Mouse (Mus musculus): ENCODE measurements around the gene Dennd4a. TPM values are rescaled to one million over a fixed set of nuclear protein-coding genes. Genes with fewer than 3 reads are reported as not detected.

Gene Dennd4a
- polyA plus RNA-seq, 1 experiment from 2014 or later = 11.4 TPM

DNA sequence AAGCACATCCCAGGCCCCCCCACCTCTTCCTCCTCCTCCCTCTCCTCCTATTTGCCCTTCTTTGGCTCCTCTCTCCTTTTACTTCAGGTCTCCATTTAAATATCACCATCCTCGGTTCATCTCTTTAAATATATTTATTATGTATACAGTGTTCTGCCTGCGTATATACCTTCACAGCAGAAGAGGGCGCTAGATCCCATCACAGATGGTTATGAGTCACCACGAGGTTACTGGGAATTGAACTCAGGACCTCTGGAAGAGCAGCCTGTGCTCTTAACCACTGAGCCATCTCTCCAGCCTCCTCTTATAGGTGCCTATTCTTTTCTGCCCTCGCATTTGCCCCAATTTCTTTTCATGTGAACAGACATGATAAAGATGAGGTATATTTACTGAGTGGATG, 126.4 kb downstream of the Dennd4a start:
- Histone ChIP-seq H3K36me3 (replicated peaks) (no peaks in the 10 kb centered on the region), H3K4me3 (replicated peaks) (no peak overlapping the region), H3K4me2 (no peak overlapping the region), H3K27ac (no peak overlapping the region), H3K9ac (no peak overlapping the region), H3K4me1 (peaks cover 8% of the 10 kb centered on the region; the same call in 1 of the 2 replicates), H3K9me3 (no peaks in the 10 kb centered on the region), H3K27me3 (peaks cover 4% of the 10 kb centered on the region; the same call in 1 of the 2 replicates)
- WGBS = 58% methylated on average over 5 of the region's 5 CpGs
- no peak for ATAC-seq (ENCODE audit: low FRiP score)

DNA sequence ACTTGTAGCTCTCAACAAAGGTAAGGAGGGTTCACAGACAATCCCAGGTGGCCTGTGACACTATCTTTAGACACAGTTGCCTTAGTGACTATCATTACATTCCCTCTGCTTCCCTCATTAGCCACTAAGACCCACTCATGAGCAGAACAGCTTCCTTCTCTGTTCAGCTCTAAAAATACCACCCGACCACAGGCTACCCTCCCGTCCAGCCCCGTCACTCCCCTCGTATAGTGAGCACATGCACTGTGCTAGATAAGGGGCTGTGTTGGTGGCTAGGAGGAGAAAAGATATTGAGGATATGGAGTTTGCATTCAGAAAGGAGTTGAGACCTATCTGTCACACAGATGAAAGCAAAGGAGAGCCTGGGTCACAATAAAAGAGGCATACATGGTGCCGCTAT, 127.4 kb downstream of the Dennd4a start:
- Histone ChIP-seq H3K27ac (no peak overlapping the region), H3K36me3 (replicated peaks) (no peaks in the 10 kb centered on the region), H3K4me2 (no peak overlapping the region), H3K4me3 (replicated peaks) (no peak overlapping the region), H3K4me1 (peaks cover 7% of the 10 kb centered on the region; the same call in 1 of the 2 replicates), H3K9me3 (no peaks in the 10 kb centered on the region), H3K9ac (no peak overlapping the region), H3K27me3 (peaks cover 4% of the 10 kb centered on the region; the same call in 1 of the 2 replicates)
- no peak for ATAC-seq (ENCODE audit: low FRiP score)
- WGBS = 82% methylated on average over 5 of the region's 5 CpGs

DNA sequence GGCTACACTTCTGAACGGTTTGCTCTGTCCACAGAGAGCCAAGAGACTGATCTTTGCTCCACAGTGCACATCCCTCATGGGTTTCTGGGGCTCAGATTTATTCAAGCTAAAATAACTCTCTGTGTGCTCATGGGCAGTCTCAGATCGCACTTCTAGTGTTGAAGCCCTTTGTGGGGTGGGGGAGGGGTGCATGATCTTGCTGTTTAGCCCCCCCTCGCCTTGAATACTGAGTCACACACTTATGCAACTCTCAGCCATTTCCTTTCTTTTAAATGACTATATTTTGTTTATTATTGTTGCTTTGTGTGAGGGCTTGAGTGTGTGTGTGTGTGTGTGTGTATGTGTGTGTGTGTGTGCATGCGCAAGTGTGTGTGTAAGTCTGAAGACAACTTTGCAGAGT, 128.1 kb downstream of the Dennd4a start:
- H3K9ac ChIP-seq = no peak overlapping the region
- H3K4me1 ChIP-seq = 0 out of 2 replicates have a peak, but pooled peaks cover 4% of the 10 kb centered on the region
- WGBS = 61% methylated on average over 4 of the region's 4 CpGs
- H3K4me3 ChIP-seq (replicated peaks) = no peak overlapping the region
- H3K27ac ChIP-seq = no peak overlapping the region
- no peaks in the 10 kb centered on the region for H3K36me3 ChIP-seq (replicated peaks)
- no peaks in the 10 kb centered on the region for H3K9me3 ChIP-seq
- ATAC-seq (ENCODE audit: low FRiP score) = no peak
- peaks cover 7% of the 10 kb centered on the region; the same call in 1 of the 2 replicates for H3K27me3 ChIP-seq
- no peak overlapping the region for H3K4me2 ChIP-seq

DNA sequence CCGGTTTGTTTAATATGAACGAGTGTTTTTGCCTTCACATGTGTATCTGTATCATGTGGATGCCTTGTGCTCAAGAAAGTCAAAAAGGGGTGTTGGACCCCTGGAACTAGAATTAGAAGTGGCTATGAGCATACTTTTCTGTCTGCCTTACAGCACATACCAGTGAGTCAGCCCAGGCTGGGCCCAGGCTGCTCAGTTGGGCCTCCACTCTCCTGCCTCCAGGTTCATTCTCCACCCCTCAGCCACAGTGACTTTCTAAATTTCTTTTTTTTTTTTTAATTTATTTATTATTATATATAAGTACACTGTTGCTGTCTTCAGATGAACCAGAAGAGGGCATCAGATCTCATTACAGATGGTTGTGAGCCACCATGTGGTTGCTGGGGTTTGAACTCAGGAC, 128.7 kb downstream of the Dennd4a start:
- H3K36me3 ChIP-seq (replicated peaks) = no peaks in the 10 kb centered on the region
- H3K27ac ChIP-seq = no peak overlapping the region
- no peaks in the 10 kb centered on the region for H3K4me1 ChIP-seq
- no peak overlapping the region for H3K9ac ChIP-seq
- 80% methylated on average over 2 of the region's 2 CpGs for WGBS
- no peaks in the 10 kb centered on the region for H3K9me3 ChIP-seq
- H3K27me3 ChIP-seq = peaks cover 11% of the 10 kb centered on the region; the same call in 1 of the 2 replicates
- ATAC-seq (ENCODE audit: low FRiP score) = no peak
- H3K4me3 ChIP-seq (replicated peaks) = no peak overlapping the region
- H3K4me2 ChIP-seq = no peak overlapping the region

DNA sequence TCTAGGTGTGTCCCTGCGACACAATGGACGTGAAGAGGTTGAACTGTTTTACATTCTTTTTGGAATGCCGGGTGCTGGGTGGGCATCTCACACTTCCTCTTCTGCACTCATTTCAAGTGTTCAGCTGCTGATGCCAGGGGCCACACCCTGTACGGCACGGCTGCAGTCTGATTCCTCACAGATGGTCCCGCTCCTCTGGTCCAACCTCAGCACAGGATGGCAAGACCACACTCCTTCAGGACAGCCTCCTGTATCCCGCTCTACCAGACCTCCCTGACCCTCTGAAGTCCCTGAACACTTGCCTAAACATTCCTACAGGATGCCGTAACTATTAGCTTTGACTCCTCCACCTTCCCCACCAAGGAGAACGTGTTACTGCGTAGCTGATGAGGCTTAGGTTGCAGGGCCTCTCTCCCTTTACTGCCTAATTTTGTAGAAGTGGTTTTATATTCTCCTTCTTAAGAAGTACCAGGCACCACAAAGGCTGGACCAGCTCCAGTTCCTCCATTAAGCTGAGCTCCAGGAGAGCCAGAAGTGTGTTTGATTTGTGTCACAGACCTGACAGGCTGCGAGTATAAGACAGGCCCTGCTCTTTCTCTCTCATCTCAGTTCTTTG, 129.7 kb downstream of the Dennd4a start:
- Histone ChIP-seq H3K9me3 (no peaks in the 10 kb centered on the region), H3K36me3 (replicated peaks) (no peaks in the 10 kb centered on the region), H3K4me3 (replicated peaks) (no peak overlapping the region), H3K4me1 (no peaks in the 10 kb centered on the region), H3K9ac (no peak overlapping the region), H3K27ac (no peak overlapping the region), H3K27me3 (peaks cover 16% of the 10 kb centered on the region; the same call in 1 of the 2 replicates), H3K4me2 (no peak overlapping the region)
- no peak for ATAC-seq (ENCODE audit: low FRiP score)
- WGBS = 85% methylated on average over 11 of the region's 11 CpGs

DNA sequence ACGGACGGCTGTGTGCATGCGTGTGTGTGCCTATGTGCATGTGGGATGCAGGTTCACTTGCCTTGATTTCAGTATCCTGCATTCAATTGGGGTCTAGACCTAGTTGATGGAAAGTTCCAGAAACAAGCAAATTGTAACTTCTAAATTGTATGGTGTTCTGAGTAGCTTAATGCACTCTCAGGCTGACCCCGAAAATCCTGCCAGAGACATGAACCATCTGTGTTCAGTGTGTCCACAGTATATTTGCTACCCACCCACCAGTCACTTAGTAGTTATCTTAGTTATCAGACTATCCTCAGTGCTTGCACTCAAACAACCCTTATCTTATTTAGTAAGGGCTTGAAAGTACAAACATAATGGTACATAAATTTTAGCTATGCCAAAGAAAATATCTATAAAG, 130.5 kb downstream of the Dennd4a start:
- peaks cover 16% of the 10 kb centered on the region; the same call in 1 of the 2 replicates for H3K27me3 ChIP-seq
- 88% methylated on average over 4 of the region's 4 CpGs for WGBS
- H3K27ac ChIP-seq = no peak overlapping the region
- no peak for ATAC-seq (ENCODE audit: low FRiP score)
- H3K9ac ChIP-seq = no peak overlapping the region
- no peak overlapping the region for H3K4me3 ChIP-seq (replicated peaks)
- H3K4me2 ChIP-seq = no peak overlapping the region
- H3K9me3 ChIP-seq = no peaks in the 10 kb centered on the region
- H3K4me1 ChIP-seq = no peaks in the 10 kb centered on the region
- no peaks in the 10 kb centered on the region for H3K36me3 ChIP-seq (replicated peaks)

DNA sequence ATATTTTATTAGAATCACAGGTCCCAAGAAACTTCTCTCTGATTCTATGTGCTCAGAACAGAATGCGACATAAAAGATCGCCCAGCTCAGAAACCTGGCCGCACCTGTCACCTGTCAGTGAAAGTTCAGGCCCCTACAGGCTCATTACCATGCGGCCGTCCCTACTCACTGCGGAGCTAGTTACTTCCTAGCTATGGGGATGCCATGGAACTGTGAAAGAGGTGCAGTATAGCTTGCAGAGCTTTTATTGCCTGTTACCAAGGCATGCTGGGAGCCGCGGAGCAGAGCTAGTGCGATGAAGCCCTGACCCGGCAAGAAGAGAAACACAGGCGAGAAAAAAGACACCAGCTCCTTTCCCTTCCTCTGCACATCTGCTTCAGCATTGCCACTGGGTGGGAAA, 132.9 kb downstream of the Dennd4a start:
- ATAC-seq (ENCODE audit: low FRiP score) = no peak
- peak overlapping the region; percentile 27 for H3K4me2 ChIP-seq
- WGBS = 25% methylated on average over 11 of the region's 11 CpGs

DNA sequence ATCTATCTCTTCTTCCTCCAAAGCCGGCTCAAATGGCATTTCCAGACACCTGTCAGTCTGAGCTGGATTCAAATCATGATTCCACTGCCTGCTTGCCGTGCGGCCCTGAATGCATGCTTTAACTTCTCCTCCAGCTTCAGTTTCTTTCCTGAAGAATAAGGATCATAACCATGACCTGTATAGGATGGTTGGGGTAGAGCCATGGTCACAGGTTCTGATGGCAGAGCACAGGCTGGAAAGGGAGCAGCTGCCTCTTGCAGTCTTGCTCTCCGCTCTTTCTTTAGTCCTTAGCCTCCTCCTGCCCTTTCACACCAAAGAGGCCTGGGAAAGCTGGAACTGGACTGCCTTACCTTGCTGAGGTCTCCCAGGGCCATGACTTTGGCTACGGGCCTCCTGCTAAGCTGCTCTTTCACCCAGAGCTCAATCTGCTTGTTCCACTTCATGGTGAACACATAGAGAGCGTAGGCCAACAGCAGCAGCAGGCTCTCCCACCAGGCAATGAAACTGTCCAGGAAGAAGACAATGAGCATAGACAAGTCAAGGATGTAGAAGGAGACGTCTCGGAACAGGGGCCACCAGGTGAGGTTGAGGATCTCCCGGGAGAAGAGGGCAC, 136.4 kb downstream of the Dennd4a start:
- 87% methylated on average over 9 of the region's 9 CpGs for WGBS
- no peak for ATAC-seq (ENCODE audit: low FRiP score)
- peaks cover 36% of the 10 kb centered on the region for H3K27me3 ChIP-seq
- H3K4me1 ChIP-seq = no peaks in the 10 kb centered on the region; the same call in none of the 2 replicates
- H3K4me3 ChIP-seq (replicated peaks) = no peak overlapping the region
- H3K9ac ChIP-seq = no peak overlapping the region
- no peak overlapping the region for H3K27ac ChIP-seq
- no peaks in the 10 kb centered on the region for H3K9me3 ChIP-seq
- H3K4me2 ChIP-seq = no peak overlapping the region
- no peaks in the 10 kb centered on the region for H3K36me3 ChIP-seq (replicated peaks)

More for the DNA sequence above, 132.9 kb downstream of the Dennd4a start:
- Histone ChIP-seq H3K9ac (no peak overlapping the region), H3K4me3 (replicated peaks) (no peak overlapping the region), H3K27ac (no peak overlapping the region), H3K9me3 (no peaks in the 10 kb centered on the region), H3K4me1 (no peaks in the 10 kb centered on the region), H3K27me3 (peaks cover 13% of the 10 kb centered on the region; the same call in 1 of the 2 replicates), H3K36me3 (replicated peaks) (no peaks in the 10 kb centered on the region)

DNA sequence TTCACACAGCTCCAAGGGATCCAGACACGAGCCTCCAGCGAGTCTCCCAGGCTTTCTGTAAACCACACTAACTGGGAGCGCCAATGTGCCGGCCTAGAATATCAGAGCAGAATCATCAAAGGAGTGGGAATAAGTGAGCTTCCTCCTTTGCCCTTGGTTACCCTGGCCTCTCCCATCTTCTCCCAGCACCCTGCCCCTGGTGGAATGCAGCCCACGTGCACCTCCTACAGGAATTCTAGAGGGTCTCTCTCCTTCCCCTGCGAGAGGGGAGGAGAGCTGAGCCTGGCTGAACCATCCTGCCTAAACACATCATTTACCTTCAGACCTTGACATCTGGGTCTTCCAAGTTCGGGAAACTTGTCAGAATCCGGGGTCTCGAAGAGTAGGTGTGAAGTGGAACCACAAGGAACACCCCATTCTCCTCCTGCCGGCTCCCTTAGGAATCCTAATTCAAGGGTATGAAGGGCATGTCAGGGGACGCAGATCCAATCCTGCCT, 140.1 kb downstream of the Dennd4a start, which contains the start of gene Slc24a1:
Slc24a1 (minus strand) TSS at position 447 of the 497 bp plus-strand sequence.
- Histone ChIP-seq H3K4me3 (replicated peaks) (no peak within 1 kb of the TSS), H3K4me1 (peaks cover 1% of the 10 kb centered on the region), H3K27ac (no peak within 1 kb of the TSS), H3K36me3 (replicated peaks) (no peaks in the 10 kb centered on the region), H3K4me2 (no peak within 1 kb of the TSS), H3K9ac (no peak within 1 kb of the TSS), H3K9me3 (0 out of 2 replicates have a peak, but pooled peaks cover 5% of the 10 kb centered on the region), H3K27me3 (peaks cover 37% of the 10 kb centered on the region)
- WGBS = 34% methylated on average over 11 of the region's 11 CpGs
- no peak for ATAC-seq (ENCODE audit: low FRiP score)

DNA sequence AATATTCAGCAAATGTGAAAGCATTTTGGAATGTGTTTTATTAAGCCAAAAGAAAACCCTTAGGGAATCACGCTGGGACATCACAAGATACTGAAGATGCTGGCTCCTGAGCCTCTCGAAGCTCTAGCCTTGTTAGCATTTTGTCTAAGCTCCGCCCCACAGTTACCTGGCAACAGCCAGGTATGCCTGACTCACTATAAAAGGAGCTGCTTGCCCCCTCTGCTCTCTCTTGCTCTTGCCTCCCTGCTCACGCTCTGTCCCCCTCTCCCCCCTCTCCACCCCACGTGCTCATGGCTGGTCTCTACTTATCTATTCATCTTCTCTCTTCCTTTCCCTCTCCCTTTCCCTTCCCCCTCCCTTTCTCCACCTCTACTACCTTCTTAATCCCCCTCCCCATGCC, 140.9 kb downstream of the Dennd4a start:
- 13% methylated on average over 5 of the region's 5 CpGs for WGBS
- Histone ChIP-seq H3K27ac (no peak overlapping the region), H3K4me2 (no peak overlapping the region), H3K4me3 (replicated peaks) (no peak overlapping the region), H3K9me3 (0 out of 2 replicates have a peak, but pooled peaks cover 5% of the 10 kb centered on the region), H3K4me1 (peaks cover 3% of the 10 kb centered on the region), H3K27me3 (peaks cover 37% of the 10 kb centered on the region), H3K36me3 (replicated peaks) (no peaks in the 10 kb centered on the region), H3K9ac (no peak overlapping the region)
- ATAC-seq (ENCODE audit: low FRiP score) = no peak

DNA sequence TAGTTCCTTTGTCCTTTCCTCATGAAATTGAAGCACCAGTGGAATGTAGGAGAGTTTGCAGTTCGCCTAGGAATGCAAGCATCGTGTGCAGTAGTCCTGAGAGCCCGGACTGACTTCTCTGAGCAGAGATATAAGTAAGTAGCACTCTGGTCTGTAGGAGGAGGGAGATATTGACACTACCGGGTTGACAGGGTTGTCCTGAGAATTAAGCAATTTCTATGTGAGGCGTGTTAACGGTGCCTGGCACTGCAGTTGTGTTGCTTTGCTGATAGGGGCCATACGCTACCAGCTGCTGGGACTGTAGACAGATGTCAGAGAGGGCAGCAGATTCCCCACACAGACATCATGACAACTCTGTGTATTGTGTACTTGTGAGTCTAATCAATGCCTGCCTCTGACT, 142.1 kb downstream of the Dennd4a start:
- Histone ChIP-seq H3K9me3 (0 out of 2 replicates have a peak, but pooled peaks cover 5% of the 10 kb centered on the region), H3K9ac (no peak overlapping the region), H3K4me1 (peaks cover 3% of the 10 kb centered on the region), H3K27me3 (peaks cover 37% of the 10 kb centered on the region), H3K36me3 (replicated peaks) (no peaks in the 10 kb centered on the region), H3K27ac (no peak overlapping the region), H3K4me3 (replicated peaks) (no peak overlapping the region), H3K4me2 (no peak overlapping the region)
- no peak for ATAC-seq (ENCODE audit: low FRiP score)
- 78% methylated on average over 7 of the region's 7 CpGs for WGBS

DNA sequence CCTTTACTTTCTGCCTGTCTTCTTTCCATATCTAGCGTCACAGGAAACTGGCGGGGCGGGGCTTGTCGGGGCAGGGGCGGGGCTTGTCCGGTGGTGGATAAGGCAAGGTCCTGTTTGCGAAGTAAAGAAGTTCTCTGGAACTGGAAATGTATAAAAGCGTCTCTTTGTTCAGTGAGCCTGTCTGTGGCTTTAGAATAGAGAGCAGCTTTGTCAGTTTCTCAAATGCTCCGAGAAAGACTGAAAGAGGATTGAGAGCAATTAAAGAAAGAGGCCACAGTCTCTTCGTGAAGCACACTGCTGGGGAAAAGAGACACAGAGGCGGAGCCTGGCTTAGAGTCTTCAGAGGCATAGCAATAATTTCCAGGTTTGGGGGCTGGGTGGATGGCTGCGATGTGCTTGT, 145.2 kb downstream of the Dennd4a start:
- 17% methylated on average over 12 of the region's 12 CpGs for WGBS
- Histone ChIP-seq H3K27ac (no peak overlapping the region), H3K9ac (no peak overlapping the region), H3K4me2 (peak overlapping the region; percentile 19), H3K9me3 (0 out of 2 replicates have a peak, but pooled peaks cover 5% of the 10 kb centered on the region), H3K4me3 (replicated peaks) (no peak overlapping the region), H3K36me3 (replicated peaks) (no peaks in the 10 kb centered on the region), H3K27me3 (peaks cover 25% of the 10 kb centered on the region), H3K4me1 (peaks cover 12% of the 10 kb centered on the region)
- no peak for ATAC-seq (ENCODE audit: low FRiP score)
